Mouse (Mus musculus) gastrocnemius, adult 18-20 months (tissue): Measurements from ENCODE around the gene Gm12886. TPM values are rescaled to one million over a fixed set of nuclear protein-coding genes. Genes with fewer than 3 reads are reported as not detected.

ENCODE experiments used
- DNase-seq: peaks from one replicate; pipeline ENCODE4 v3.0.0; 2021; ENCODE audit warnings: low spot score
- long read RNA-seq, 2 experiments: library from polyadenylated mRNA; stranded (forward); transcript quantifications; one replicate each; pipeline ENCODE4 v2.0.0; 2021
- total RNA-seq, 2 experiments: library from RNA; stranded (reverse); gene quantifications; 2 replicates each; pipeline ENCODE4 v1.2.3; 2021

The Gm12886 gene
- total RNA-seq: not detected
- long read RNA-seq, experiment 1: 0 reads
- long read RNA-seq, experiment 2: 0 reads

DNA sequence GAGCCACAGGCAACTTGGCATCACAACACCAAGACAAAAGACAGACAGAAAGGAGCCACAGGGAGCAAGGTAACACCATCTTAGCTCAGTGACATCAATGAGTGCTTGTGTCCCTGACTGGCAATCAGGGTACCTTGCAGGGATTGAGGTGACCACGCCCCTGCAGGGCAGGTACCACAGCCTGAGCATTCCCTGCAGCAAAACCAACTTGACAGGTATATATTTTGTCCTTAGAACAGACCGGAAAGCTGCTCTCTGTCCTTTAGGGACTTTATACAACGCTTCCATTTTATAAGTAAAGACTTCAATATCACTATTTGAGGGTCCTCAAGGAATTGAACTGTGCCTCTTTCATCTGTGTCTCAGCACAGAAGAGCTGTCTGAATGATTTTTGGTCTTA is at the start of gene Gm12886:
TSS of gene Gm12886 (minus strand) at position 101 of the 400 bp plus-strand sequence.
- no peak for DNase-seq

Other genes with a start within 250 kb of the Gm12886 start
- 1 to 10 TPM; 8.0 to 8.9 TPM for gene Rlf, start 208.0 kb downstream of the Gm12886 start, total RNA-seq
- gene Gm12888, start 98.2 kb downstream of the Gm12886 start, total RNA-seq: not detected
- not detected for gene Gm12887, start 199.0 kb upstream of the Gm12886 start, total RNA-seq